Mouse (Mus musculus): ENCODE measurements around the gene Gm9887.

Gm9887 gene

GRCm38 (mm10) chr12:69389273-69389938 is 17.1 kb upstream of the Gm9887 start:
- in situ Hi-C loops (cut with MboI; ENCODE audit: unreplicated experiment in 2 of 2): loop anchor here (5.0 to 10.0 kb wide), 2 partner anchors 45 to 58 kb away; no protein-coding TSS in a partner anchor

DNA sequence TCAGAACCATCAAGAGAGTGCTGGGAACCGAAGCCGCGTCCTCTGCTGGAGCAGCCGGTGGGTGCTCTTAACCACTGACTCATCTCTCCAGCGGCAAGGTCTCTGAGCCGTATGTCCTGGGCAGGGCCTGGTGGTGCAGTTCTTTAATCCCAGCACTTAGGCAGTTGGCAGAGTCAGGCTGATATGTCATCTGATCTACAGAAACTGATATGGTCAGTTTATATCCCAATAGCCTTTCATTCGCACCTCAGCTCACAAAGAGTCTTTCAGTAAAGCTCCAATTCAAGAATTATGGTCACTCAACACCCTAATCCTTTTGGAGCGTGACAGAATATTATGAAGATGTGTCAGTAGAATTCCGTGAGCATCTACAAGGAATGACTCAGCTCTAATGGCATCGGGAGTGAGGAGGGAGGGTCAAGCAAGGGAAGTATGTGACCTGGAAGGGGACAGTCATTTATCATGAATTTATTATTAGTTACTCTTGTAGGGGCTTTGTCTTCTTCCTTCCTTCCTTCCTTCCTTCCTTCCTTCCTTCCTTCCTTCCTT is 16.1 kb upstream of the Gm9887 start:
- in situ Hi-C loops (cut with MboI; ENCODE audit: unreplicated experiment in 2 of 2): loop anchor here (5.0 to 10.0 kb wide), 2 partner anchors 46 to 59 kb away; no protein-coding TSS in a partner anchor

DNA sequence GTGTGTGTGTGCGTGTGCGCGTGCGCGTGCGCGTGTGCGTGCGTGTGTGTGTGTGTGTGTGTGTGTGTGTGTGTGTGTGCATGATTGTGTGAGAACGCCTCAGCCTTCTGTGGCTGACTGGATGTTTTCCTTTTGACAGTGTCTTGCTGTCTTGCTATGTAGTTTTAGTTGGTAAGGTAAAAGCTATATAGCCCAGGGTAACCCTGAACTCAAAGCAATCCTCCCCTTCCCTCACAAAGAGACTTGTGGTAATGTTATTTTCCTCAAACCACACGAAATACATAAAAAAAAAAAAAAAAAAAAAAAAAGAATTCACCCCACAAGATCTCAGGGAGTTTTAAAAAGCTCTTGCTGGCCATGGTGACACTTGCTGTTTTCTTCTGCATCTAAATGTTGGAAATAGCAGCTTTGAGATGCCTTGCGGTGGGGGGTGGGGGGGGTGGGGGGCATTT is 14.0 kb upstream of the Gm9887 start:
- in situ Hi-C loops (cut with MboI; ENCODE audit: unreplicated experiment in 2 of 2): loop anchor here (5.0 to 10.0 kb wide), 2 partner anchors 48 to 61 kb away; no protein-coding TSS in a partner anchor

DNA sequence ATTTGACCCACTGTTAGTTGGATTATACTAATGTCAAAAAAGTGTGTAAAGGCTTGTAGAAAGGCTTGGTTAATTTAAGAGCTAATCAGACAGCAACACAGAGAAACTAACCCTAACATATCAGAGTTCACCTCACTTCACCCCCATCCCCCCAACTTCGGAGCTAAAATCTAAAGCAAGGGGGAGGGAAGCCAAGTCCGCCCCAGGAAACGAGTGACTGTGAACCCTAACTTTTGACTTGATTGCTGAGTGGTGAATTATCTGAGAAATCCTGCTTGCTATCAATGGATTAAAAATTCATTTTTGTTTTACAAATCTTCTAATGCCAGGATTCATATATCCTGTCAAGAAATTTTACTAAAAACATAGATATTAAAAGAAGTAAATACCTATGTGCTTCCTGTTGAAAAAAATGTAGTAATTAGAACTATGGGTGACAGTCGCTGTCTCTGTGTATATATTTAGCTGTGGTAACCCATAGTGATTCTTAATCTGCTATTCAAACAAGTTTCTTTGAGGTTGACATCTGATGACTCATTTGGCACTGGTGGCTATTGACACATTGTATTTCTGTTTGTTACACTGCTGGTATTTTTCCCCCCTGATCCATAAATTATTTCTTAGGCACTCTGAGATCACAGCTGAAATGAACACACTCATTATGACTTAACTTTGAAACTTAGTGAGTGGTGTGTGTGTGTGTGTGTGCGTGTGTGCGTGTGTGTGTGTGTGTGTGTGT is 13.5 kb upstream of the Gm9887 start:
- in situ Hi-C loops (cut with MboI; ENCODE audit: unreplicated experiment in 2 of 2): loop anchor here (5.0 to 10.0 kb wide), 2 partner anchors 49 to 62 kb away; no protein-coding TSS in a partner anchor

- in situ Hi-C loops (cut with MboI; ENCODE audit: unreplicated experiment in 2 of 2): loop anchor here (5.0 to 10.0 kb wide), 2 partner anchors 50 to 63 kb away; no protein-coding TSS in a partner anchor
These were observed 12.3 kb upstream of the Gm9887 start for GRCm38 (mm10) chr12:69384606-69385005.

DNA sequence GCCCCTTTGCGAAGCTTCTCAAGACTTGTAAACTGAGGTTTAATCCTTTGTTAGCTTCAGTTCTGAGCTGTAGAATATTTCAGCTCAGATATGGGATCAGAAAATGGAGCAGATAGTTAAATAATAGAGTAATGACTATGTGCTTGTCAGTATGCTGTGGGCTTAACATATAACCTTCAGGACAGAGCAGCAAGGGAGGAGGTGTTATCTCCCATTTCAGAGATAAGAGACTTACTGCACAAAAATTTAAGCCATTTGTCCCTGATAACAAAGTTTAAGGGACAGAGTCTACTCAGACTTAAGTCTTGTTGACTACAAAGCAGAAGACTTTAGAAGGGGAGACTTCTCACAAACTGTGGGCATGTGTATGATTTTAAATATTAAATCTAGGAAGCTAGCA is 10.6 kb upstream of the Gm9887 start:
- in situ Hi-C loops (cut with MboI; ENCODE audit: unreplicated experiment in 2 of 2): loop anchor here in 1 of 2 experiments (10.0 kb wide), 1 partner anchor 52 kb away; no protein-coding TSS in a partner anchor

GRCm38 (mm10) chr12:69378558-69379454 is 6.5 kb upstream of the Gm9887 start:
- in situ Hi-C loops (cut with MboI; ENCODE audit: unreplicated experiment in 2 of 2): loop anchor here in 1 of 2 experiments (10.0 kb wide), 1 partner anchor 76 kb away; no protein-coding TSS in a partner anchor

DNA sequence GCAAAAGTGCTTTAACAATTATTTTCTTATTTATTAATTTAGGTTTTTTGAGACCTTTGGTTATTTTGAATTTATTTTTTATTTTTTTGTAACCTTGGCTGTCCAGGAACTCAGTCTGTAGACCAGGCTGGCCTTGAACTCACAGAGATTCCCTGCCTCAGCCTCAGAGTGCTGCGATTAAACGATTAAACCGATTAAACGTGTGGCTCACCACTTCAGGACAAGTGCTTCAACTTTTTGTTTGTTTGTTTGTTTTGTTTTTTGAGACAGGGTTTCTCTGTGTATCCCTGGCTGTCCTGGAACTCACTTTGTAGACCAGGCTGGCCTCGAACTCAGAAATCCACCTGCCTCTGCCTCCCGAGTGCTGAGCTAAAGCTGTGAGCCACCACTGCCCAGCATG is 5.4 kb upstream of the Gm9887 start:
- in situ Hi-C loops (cut with MboI; ENCODE audit: unreplicated experiment in 2 of 2): loop anchor here in 1 of 2 experiments (10.0 kb wide), 1 partner anchor 77 kb away; no protein-coding TSS in a partner anchor

- in situ Hi-C loops (cut with MboI; ENCODE audit: unreplicated experiment in 2 of 2): loop anchor here in 1 of 2 experiments (10.0 kb wide), 1 partner anchor 78 kb away; no protein-coding TSS in a partner anchor
These were observed 4.9 kb upstream of the Gm9887 start for GRCm38 (mm10) chr12:69377188-69377587.

- in situ Hi-C loops (cut with MboI; ENCODE audit: unreplicated experiment in 2 of 2): loop anchor here in 1 of 2 experiments (10.0 kb wide), 1 partner anchor 79 kb away; no protein-coding TSS in a partner anchor
These were observed 3.9 kb upstream of the Gm9887 start for GRCm38 (mm10) chr12:69376132-69376531.

DNA sequence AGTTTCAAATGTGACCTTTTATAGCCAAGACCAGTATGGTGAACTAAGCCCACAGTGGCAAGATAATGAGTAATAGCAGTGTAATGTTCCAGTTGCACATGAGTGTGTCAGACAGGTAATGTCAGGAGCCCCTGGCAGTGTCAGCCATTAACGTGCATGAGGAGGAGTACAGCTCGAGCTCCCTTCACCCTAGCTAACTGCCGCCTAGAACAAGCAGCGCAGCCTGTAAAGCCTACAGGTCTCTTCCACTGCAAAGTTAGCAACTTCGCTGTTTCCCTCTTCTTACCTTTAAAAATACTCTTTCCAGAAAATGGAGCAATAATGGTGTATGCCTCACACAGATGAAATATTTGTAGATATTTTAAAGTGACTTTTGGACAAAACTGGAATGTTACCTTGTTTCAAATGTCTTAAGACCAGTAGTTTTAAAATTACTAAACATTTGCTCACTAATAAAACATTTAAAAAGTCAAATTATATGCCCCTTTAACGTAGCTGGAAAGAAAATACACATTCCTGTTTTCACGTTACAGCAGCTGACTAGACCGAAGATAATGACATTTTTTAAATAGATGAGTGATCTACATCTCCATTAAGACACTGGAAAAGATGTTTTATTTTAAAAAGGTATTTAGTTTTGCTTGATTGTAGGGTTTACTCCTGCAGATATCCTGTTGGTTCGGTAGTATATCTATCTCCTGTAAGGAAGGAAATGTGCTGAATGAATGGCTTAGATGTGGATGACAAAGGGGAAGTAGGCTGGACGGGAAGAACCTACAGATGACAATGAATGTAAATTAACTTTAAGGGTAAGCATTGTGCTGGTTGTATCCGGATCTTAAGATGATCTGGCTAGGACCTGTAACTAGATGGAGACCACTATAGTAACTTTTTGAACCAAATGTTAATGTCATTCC is 1.9 kb upstream of the Gm9887 start:
- in situ Hi-C loops (cut with MboI; ENCODE audit: unreplicated experiment in 2 of 2): loop anchor here (5.0 to 25.0 kb wide), 3 partner anchors 43 to 513 kb away; partner anchors contain the start of genes Atl1 (in 2 of the 2) and Map4k5 (in 2 of the 2)

DNA sequence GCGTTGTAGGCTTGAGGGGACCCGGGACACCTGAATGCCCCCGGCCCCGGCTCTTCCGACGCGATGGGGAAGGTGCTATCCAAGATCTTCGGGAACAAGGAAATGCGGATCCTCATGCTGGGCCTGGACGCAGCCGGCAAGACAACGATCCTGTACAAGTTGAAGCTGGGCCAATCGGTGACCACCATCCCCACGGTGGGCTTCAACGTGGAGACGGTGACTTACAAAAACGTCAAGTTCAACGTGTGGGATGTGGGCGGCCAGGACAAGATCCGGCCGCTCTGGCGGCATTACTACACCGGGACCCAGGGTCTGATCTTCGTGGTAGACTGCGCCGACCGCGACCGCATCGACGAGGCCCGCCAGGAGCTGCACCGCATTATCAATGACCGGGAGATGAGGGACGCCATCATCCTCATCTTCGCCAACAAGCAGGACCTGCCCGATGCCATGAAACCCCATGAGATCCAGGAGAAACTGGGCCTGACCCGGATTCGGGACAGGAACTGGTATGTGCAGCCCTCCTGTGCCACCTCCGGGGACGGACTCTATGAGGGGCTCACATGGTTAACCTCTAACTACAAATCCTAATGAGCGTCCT is 573 bp upstream of the Gm9887 start:
- in situ Hi-C loops (cut with MboI; ENCODE audit: unreplicated experiment in 2 of 2): loop anchor here (5.0 to 25.0 kb wide), 3 partner anchors 44 to 514 kb away; partner anchors contain the start of genes Atl1 (in 2 of the 2) and Map4k5 (in 2 of the 2)

- in situ Hi-C loops (cut with MboI; ENCODE audit: unreplicated experiment in 2 of 2): loop anchor here (5.0 to 25.0 kb wide), 3 partner anchors 46 to 516 kb away; partner anchors contain the start of genes Atl1 (in 2 of the 2) and Map4k5 (in 2 of the 2)
These were observed 821 bp downstream of the Gm9887 start for GRCm38 (mm10) chr12:69371421-69371853.

- in situ Hi-C loops (cut with MboI; ENCODE audit: unreplicated experiment in 2 of 2): loop anchor here (5.0 to 25.0 kb wide), 3 partner anchors 46 to 516 kb away; partner anchors contain the start of genes Atl1 (in 2 of the 2) and Map4k5 (in 2 of the 2)
These were observed 1.3 kb downstream of the Gm9887 start for GRCm38 (mm10) chr12:69370936-69371335.

DNA sequence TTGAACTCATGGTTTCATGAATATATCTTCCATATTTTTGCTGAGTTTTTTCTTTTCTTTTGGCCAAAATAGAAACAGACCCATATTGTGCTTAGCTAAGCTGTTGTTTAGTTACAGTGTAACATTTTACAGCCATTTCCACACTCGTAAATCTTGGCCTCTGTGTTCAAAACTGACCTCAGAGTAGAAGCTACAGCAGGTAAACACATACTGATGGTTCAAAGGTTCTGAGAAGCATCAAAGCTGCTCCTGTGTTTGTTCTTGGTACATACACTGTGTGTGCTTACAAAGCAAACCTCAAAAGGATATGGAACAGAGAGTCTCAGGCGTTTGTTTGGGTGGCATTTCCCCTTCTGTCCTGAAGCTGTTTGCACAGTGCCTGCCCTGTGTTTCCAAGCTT is 4.7 kb downstream of the Gm9887 start:
- in situ Hi-C loops (cut with MboI; ENCODE audit: unreplicated experiment in 2 of 2): loop anchor here (5.0 to 25.0 kb wide), 2 partner anchors 215 to 520 kb away; partner anchors contain the start of genes Atl1 (in 2 of the 2), Map4k5 (in 2 of the 2) and Vcpkmt (in 1 of the 2)

GRCm38 (mm10) chr12:69366424-69366823 is 5.8 kb downstream of the Gm9887 start:
- in situ Hi-C loops (cut with MboI; ENCODE audit: unreplicated experiment in 2 of 2): loop anchor here (5.0 to 25.0 kb wide), 2 partner anchors 216 to 521 kb away; partner anchors contain the start of genes Atl1 (in 2 of the 2), Map4k5 (in 2 of the 2) and Vcpkmt (in 1 of the 2)

DNA sequence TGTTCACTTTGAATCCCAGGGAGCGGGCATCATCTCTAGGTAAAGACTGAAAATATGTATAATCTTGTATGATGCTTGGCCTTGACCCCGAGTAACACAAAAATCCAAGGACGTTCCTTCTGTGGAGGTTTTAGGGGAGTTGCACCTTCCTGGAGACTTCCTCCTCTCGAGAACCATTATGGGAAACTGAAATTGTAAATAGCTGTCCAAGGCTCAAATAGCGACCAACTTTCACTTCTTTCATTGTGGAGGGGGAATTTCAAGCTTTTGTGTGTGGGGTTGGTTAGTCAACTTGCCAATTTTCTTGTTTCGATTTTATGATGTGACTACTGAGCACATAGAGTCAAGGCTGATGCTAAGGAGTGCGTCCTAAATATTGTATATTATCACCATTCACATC is 6.5 kb downstream of the Gm9887 start:
- in situ Hi-C loops (cut with MboI; ENCODE audit: unreplicated experiment in 2 of 2): loop anchor here (5.0 to 25.0 kb wide), 2 partner anchors 217 to 522 kb away; partner anchors contain the start of genes Atl1 (in 2 of the 2), Map4k5 (in 2 of the 2) and Vcpkmt (in 1 of the 2)

Data from v-Abl transformed pro-B cells (cell line).